Mouse (Mus musculus) MEL (cell line): ENCODE measurements around the gene Lin7c. TPM values are rescaled to one million over a fixed set of nuclear protein-coding genes. Genes with fewer than 3 reads are reported as not detected.

Experiments used
- DNase-seq: peaks from one replicate; pipeline ENCODE4 v3.0.0; 2011; ENCODE audit warnings: low read depth, low spot score
- H3K27ac ChIP-seq: 2 replicates; pipeline ENCODE4 v1.5.1; 2012; ENCODE audit warnings: low read depth, mild to moderate bottlenecking, control low read depth, low read length, moderate library complexity; ENCODE audit not compliant: control insufficient read depth
- H3K27me3 ChIP-seq, 2 experiments: fragments of 150-350 bp in 1 of 2; sonication (generic) in 1 of 2; 2 replicates each; pipeline ENCODE4 v1.6.1; 2012; ENCODE audit warnings: low read length in 2 of 2, mild to moderate bottlenecking in 2 of 2, improper control_type of control experiment in 1 of 2, moderate library complexity in 1 of 2; ENCODE audit not compliant: insufficient read depth in 2 of 2, control insufficient read depth in 1 of 2
- H3K36me3 ChIP-seq, 2 experiments: 2 replicates each; pipeline ENCODE4 v1.6.1; 2012 to 2014; ENCODE audit warnings: low read length in 2 of 2, improper control_type of control experiment in 1 of 2, inconsistent platforms in 1 of 2, mild to moderate bottlenecking in 1 of 2; ENCODE audit not compliant: insufficient read depth in 2 of 2, control insufficient read depth in 1 of 2
- H3K4me1 ChIP-seq, 2 experiments: fragments of 150-350 bp in 1 of 2; sonication (generic) in 1 of 2; 2 replicates each; pipeline ENCODE4 v1.6.1; 2012; ENCODE audit warnings: low read length in 2 of 2, improper control_type of control experiment in 1 of 2, mild to moderate bottlenecking in 1 of 2; ENCODE audit not compliant: insufficient read depth in 2 of 2, control insufficient read depth in 1 of 2
- H3K4me3 ChIP-seq, 2 experiments: fragments of 150-350 bp in 1 of 2; sonication (generic) in 1 of 2; 2 replicates each; pipeline ENCODE4 v1.5.1; 2012; ENCODE audit warnings: low read depth in 2 of 2, low read length in 2 of 2, mild to moderate bottlenecking in 2 of 2, moderate library complexity in 2 of 2, control low read depth in 1 of 2, improper control_type of control experiment in 1 of 2; ENCODE audit not compliant: control insufficient read depth in 1 of 2, insufficient read depth in 1 of 2
- H3K79me2 ChIP-seq: 2 replicates; pipeline ENCODE4 v1.6.1; 2012; ENCODE audit warnings: mild to moderate bottlenecking, low read length, moderate library complexity; ENCODE audit not compliant: control insufficient read depth, poor library complexity, insufficient read depth
- H3K9ac ChIP-seq: 2 replicates; pipeline ENCODE4 v1.6.1; 2012; ENCODE audit warnings: low read depth, mild to moderate bottlenecking, control low read depth, low read length, moderate library complexity; ENCODE audit not compliant: control insufficient read depth, poor library complexity, severe bottlenecking
- H3K9me3 ChIP-seq: fragments of 150-350 bp; sonication (generic); replicated peaks from 2 replicates; pipeline ENCODE4 v1.6.1; 2012; ENCODE audit warnings: mild to moderate bottlenecking, low read length, improper control_type of control experiment, moderate library complexity; ENCODE audit not compliant: insufficient read depth
- CTCF ChIP-seq, 3 experiments: IDR thresholded peaks in 2 of 3; conservative IDR thresholded peaks in 1 of 3; 2 replicates each; pipeline ENCODE4 v1.5.1; 2011 to 2012; ENCODE audit warnings: low read length in 3 of 3, low read depth in 2 of 3, mild to moderate bottlenecking in 2 of 3, improper control_type of control experiment in 1 of 3, inconsistent platforms in 1 of 3, mixed read lengths in 1 of 3, moderate library complexity in 1 of 3; ENCODE audit not compliant: control insufficient read depth in 1 of 3, insufficient read depth in 1 of 3, poor library complexity in 1 of 3, severe bottlenecking in 1 of 3
- ELF1 ChIP-seq: IDR thresholded peaks from 2 replicates; pipeline ENCODE4 v1.6.1; 2014; ENCODE audit warnings: low read depth, mild to moderate bottlenecking, inconsistent platforms, low read length, improper control_type of control experiment, moderate library complexity
- EP300 ChIP-seq, 2 experiments: IDR thresholded peaks; 2 replicates each; pipeline ENCODE4 v1.6.1; 2011; ENCODE audit warnings: improper control_type of control experiment in 2 of 2, low read length in 2 of 2, low read depth in 1 of 2, mild to moderate bottlenecking in 1 of 2
- GATA1 ChIP-seq: IDR thresholded peaks from 2 replicates; pipeline ENCODE4 v1.6.1; 2011; ENCODE audit warnings: low read depth, low read length, improper control_type of control experiment
- KAT2A ChIP-seq: conservative IDR thresholded peaks from 2 replicates; pipeline ENCODE4 v1.6.1; 2012; ENCODE audit warnings: low read depth, low read length, improper control_type of control experiment, inconsistent platforms
- MAFK ChIP-seq: IDR thresholded peaks from 2 replicates; pipeline ENCODE4 v1.6.1; 2011; ENCODE audit warnings: low read depth, mild to moderate bottlenecking, low read length, improper control_type of control experiment, borderline replicate concordance
- MAX ChIP-seq: IDR thresholded peaks from 2 replicates; pipeline ENCODE4 v1.6.1; 2011; ENCODE audit warnings: low read length, improper control_type of control experiment
- MAZ ChIP-seq: IDR thresholded peaks from 2 replicates; pipeline ENCODE4 v1.6.1; 2012; ENCODE audit warnings: low read depth, mild to moderate bottlenecking, inconsistent platforms, low read length, improper control_type of control experiment
- MEF2A ChIP-seq: IDR thresholded peaks from 2 replicates; pipeline ENCODE4 v1.6.1; 2014; ENCODE audit warnings: low read depth, mild to moderate bottlenecking, inconsistent platforms, low read length, improper control_type of control experiment; ENCODE audit not compliant: poor library complexity, insufficient replicate concordance, severe bottlenecking; ENCODE audit errors: extremely low read depth
- MYC ChIP-seq: IDR thresholded peaks from 2 replicates; pipeline ENCODE4 v1.6.1; 2011; ENCODE audit warnings: low read depth, mild to moderate bottlenecking, low read length, improper control_type of control experiment, moderate library complexity
- NELFE ChIP-seq: IDR thresholded peaks from 2 replicates; pipeline ENCODE4 v1.6.1; 2011; ENCODE audit warnings: low read depth, low read length, improper control_type of control experiment
- RAD21 ChIP-seq: IDR thresholded peaks from 2 replicates; pipeline ENCODE4 v1.6.1; 2011; ENCODE audit warnings: mild to moderate bottlenecking, low read depth, low read length, improper control_type of control experiment
- RCOR1 ChIP-seq: IDR thresholded peaks from 2 replicates; pipeline ENCODE4 v1.6.1; 2012; ENCODE audit warnings: low read depth, mild to moderate bottlenecking, inconsistent platforms, low read length, improper control_type of control experiment
- SIN3A ChIP-seq: IDR thresholded peaks from 2 replicates; pipeline ENCODE4 v1.6.1; 2012; ENCODE audit warnings: low read length, improper control_type of control experiment, inconsistent platforms
- SMC3 ChIP-seq: IDR thresholded peaks from 2 replicates; pipeline ENCODE4 v1.6.1; 2011; ENCODE audit warnings: low read depth, low read length, improper control_type of control experiment
- TBP ChIP-seq: IDR thresholded peaks from 2 replicates; pipeline ENCODE4 v1.8.0; 2011; ENCODE audit warnings: low read depth, low read length, improper control_type of control experiment
- TCF12 ChIP-seq: IDR thresholded peaks from 2 replicates; pipeline ENCODE4 v1.6.1; 2014; ENCODE audit warnings: low read depth, mild to moderate bottlenecking, inconsistent platforms, low read length, improper control_type of control experiment, moderate library complexity
- USF1 ChIP-seq: IDR thresholded peaks from 2 replicates; pipeline ENCODE4 v1.6.1; 2014; ENCODE audit warnings: low read depth, mild to moderate bottlenecking, inconsistent platforms, low read length, improper control_type of control experiment, moderate library complexity
- USF2 ChIP-seq, 2 experiments: IDR thresholded peaks; 2 replicates each; pipeline ENCODE4 v1.6.1; 2011 to 2012; ENCODE audit warnings: improper control_type of control experiment in 2 of 2, low read length in 2 of 2, borderline replicate concordance in 1 of 2, inconsistent platforms in 1 of 2, low read depth in 1 of 2, mild to moderate bottlenecking in 1 of 2; ENCODE audit not compliant: insufficient read depth in 1 of 2
- ZKSCAN1 ChIP-seq: IDR thresholded peaks from 2 replicates; pipeline ENCODE4 v1.6.1; 2012; ENCODE audit warnings: low read depth, mild to moderate bottlenecking, inconsistent platforms, low read length, improper control_type of control experiment, moderate library complexity
- polyA plus RNA-seq, 2 experiments: library from polyadenylated mRNA; stranded (reverse) in 1 of 2; unstranded in 1 of 2; fragments of >175 nt in 1 of 2; fragments of >200 nt in 1 of 2; gene quantifications; 2 replicates each; pipeline versions ENCODE4 v1.2.1 to v1.2.4; 2012; ENCODE audit warnings: low replicate concordance in 2 of 2, low read depth in 1 of 2; ENCODE audit not compliant: insufficient read length in 2 of 2, insufficient read depth in 1 of 2, missing spikeins in 1 of 2
- total RNA-seq: library from RNA; depleted of rRNA; stranded (reverse); fragments of 300-350 nt; gene quantifications from 2 replicates; pipeline ENCODE4 v1.2.3, GENCODE M21; 2012

Lin7c gene
- total and polyA plus RNA-seq, 3 experiments = 45.0 to 46.8 TPM; not detected in 1

DNA sequence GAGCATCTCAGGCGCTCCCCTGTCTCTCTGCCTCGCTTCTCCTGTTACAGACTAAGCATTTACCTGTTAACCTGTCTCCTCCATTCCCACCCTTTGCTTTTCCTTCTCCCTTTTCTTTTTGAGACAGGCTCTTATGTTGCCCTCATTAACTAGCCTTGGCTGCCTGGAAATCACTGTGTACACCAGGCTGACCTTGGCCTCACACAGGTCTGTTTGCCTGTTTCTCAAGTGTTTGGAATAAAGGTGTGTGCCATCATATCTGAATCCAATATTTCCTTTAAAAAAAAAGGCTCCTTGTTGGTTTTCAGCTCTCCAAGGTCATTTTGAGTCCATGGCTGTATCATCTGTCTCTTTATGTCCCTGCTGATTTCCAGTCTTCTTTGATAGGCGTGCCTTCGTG lies 36.3 kb downstream of the Lin7c start:
- no peak overlapping the region for H3K9ac ChIP-seq
- no peak for TF ChIP-seq NELFE
- no peak for TF ChIP-seq ZKSCAN1
- no peak for TF ChIP-seq KAT2A
- TF ChIP-seq USF1 = no peak
- no peak for TF ChIP-seq MAFK
- no peak for TF ChIP-seq GATA1
- TF ChIP-seq SMC3 = no peak
- no peak for TF ChIP-seq TCF12
- TF ChIP-seq CTCF (IDR thresholded peaks at IDR 0.05 in 2 of 3, conservative IDR thresholded peaks at IDR 0.05 in 1 of 3; ENCODE audit: control insufficient read depth in 1 of 3, insufficient read depth in 1 of 3, low read depth in 2 of 3, low read length in 3 of 3, poor library complexity in 1 of 3, severe bottlenecking in 1 of 3) = no peak
- no peak for TF ChIP-seq TBP
- TF ChIP-seq USF2 (IDR thresholded peaks at IDR 0.05; ENCODE audit: borderline replicate concordance in 1 of 2, insufficient read depth in 1 of 2, low read depth in 1 of 2, low read length in 2 of 2) = no peak
- no peak for TF ChIP-seq MAX
- no peak for TF ChIP-seq MAZ

DNA sequence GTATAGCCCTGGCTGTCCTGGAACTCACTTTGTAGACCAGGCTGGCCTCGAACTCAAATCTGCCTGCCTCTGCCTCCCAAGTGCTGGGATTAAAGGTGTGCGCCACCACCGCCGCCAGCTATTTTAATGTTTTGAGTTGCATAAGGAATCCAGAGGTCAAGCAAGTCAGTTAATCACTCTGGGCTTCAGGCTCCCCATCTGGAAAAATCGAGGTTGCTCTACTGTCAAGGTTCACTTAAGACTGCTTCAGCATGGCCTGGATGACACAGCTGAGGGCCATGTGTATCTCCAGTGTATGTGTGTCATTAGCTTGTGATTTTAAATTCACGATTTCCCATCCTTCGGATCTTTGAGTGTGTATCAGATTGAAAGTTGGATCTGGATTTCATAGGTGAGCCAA lies 36.8 kb downstream of the Lin7c start:
- Histone ChIP-seq H3K79me2 (no peaks in the 10 kb centered on the region; the same call in 1 of the 2 replicates), H3K4me3 (no peak overlapping the region), H3K36me3 (peaks cover 0 to 4% of the 10 kb centered on the region in 2 experiments; a peak in 2 of 4 replicates), H3K27me3 (no peaks in the 10 kb centered on the region), H3K27ac (no peak overlapping the region), H3K4me1 (peaks cover 0 to 6% of the 10 kb centered on the region in 2 experiments; a peak in 2 of 4 replicates), H3K9me3 (no peaks in the 10 kb centered on the region), H3K9ac (no peak overlapping the region)
- no peak for DNase-seq
- TF ChIP-seq EP300 (IDR thresholded peaks at IDR 0.05; ENCODE audit: low read depth in 1 of 2, low read length in 2 of 2) = no peak
- no peak for TF ChIP-seq RAD21
- TF ChIP-seq MEF2A = no peak
- no peak for TF ChIP-seq RCOR1
- TF ChIP-seq SIN3A = no peak
- TF ChIP-seq ELF1 = no peak
- TF ChIP-seq MYC = no peak
- TF ChIP-seq MAX = no peak

More for the DNA sequence above, 36.3 kb downstream of the Lin7c start:
- H3K79me2 ChIP-seq = no peaks in the 10 kb centered on the region; the same call in 1 of the 2 replicates
- peaks cover 0 to 6% of the 10 kb centered on the region in 2 experiments; a peak in 2 of 4 replicates for H3K4me1 ChIP-seq
- no peak overlapping the region for H3K27ac ChIP-seq
- no peaks in the 10 kb centered on the region for H3K27me3 ChIP-seq
- peaks cover 0 to 4% of the 10 kb centered on the region in 2 experiments; a peak in 2 of 4 replicates for H3K36me3 ChIP-seq
- no peak overlapping the region for H3K4me3 ChIP-seq
- no peaks in the 10 kb centered on the region for H3K9me3 ChIP-seq
- DNase-seq = no peak
